Mouse (Mus musculus) olfactory bulb, adult 2 months (tissue): ENCODE measurements around the gene Kdm2b. TPM values are rescaled to one million over a fixed set of nuclear protein-coding genes. Genes with fewer than 3 reads are reported as not detected.

Experiments
- H3K27ac ChIP-seq: fragments of 200-500 bp; 2 replicates; pipeline ENCODE4 v1.5.1; 2012; ENCODE audit warnings: low read depth, low read length; ENCODE audit not compliant: insufficient read depth
- H3K4me1 ChIP-seq: fragments of 200-500 bp; 2 replicates; pipeline ENCODE4 v1.6.1; 2012; ENCODE audit warnings: low read length; ENCODE audit not compliant: control insufficient read depth, insufficient read depth
- H3K4me3 ChIP-seq: fragments of 200-500 bp; 2 replicates; pipeline ENCODE4 v1.5.1; 2012; ENCODE audit warnings: mild to moderate bottlenecking, low read depth, low read length, moderate library complexity; ENCODE audit not compliant: insufficient read depth
- CTCF ChIP-seq: fragments of 200-500 bp; IDR thresholded peaks from 2 replicates; pipeline ENCODE4 v1.5.1; 2012; ENCODE audit warnings: low read depth, mild to moderate bottlenecking, low read length, moderate library complexity; ENCODE audit not compliant: insufficient read depth
- POLR2A ChIP-seq: fragments of 200-500 bp; IDR thresholded peaks from 2 replicates; pipeline ENCODE4 v1.6.1; 2012; ENCODE audit warnings: mild to moderate bottlenecking, low read depth, low read length, moderate library complexity; ENCODE audit not compliant: insufficient read depth
- WGBS: fragments of 180-500 bp; shearing (Covaris S2); methylation state at CpG from one replicate; pipeline ENCODE4 v1.1.7; 2018; 5-methylcytosine and 5-hydroxymethylcytosine counted together
- polyA plus RNA-seq: library from polyadenylated mRNA; stranded (reverse); fragments of >200 nt; gene quantifications from 2 replicates; pipeline ENCODE4 v1.2.4, GENCODE M21; 2012; ENCODE audit warnings: low replicate concordance; ENCODE audit not compliant: missing spikeins, insufficient read depth, insufficient read length

Kdm2b gene
- polyA plus RNA-seq, 1 experiment, result 114 TPM

DNA sequence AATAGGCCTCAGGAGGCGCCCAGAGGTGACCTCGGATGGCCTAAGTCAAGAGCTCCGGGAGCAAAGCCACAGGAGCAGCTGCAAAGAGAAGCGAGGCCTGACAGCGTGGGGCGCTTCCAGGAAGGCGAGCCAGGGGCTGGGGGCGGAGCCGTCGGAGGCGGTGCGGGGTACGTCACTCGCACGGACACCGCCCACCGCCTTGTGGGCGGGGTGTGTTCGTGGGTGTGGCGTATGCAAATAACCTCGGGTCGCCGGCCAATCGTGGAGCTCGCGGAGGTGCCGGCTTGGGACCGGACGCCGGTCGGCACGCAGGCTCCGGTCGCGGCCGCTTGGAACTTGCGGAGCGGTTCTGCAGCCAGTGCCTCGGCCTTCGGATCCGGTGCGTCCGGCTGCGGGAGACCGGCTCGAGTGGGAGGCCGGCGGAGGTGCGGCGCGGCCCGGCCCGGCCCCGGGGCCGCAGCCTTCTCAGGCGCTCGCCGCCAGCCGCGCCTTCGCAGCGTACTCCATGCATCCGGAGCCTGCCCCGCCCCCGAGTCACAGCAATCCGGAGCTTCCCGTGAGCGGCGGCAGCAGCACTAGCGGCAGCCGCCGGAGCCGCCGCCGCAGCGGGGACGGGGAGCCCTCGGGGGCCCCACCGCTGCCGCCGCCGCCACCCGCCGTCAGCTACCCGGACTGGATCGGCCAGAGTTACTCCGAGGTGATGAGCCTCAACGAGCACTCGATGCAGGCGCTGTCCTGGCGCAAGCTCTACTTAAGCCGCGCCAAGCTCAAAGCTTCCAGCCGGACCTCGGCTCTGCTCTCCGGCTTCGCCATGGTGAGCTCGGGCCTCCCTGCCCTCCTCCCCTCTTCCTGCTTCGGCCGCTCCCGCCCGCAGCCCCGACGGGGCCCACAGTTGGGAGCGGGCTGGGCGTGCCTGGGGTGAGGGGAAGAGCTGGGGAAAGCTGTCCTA, 25.4 kb upstream of the Kdm2b start, which contains the start of gene Orai1:
Orai1 (plus strand) TSS at position 322 of the 949 bp plus-strand sequence.
- TF ChIP-seq POLR2A (peak; percentile 55), CTCF (no peak)
- Histone ChIP-seq H3K4me3 (peak within 1 kb of the TSS; percentile 64), H3K4me1 (peaks cover 23% of the 10 kb centered on the region), H3K27ac (peak within 1 kb of the TSS; percentile 83)
- under 1% methylated on average over 106 of the region's 106 CpGs for WGBS

DNA sequence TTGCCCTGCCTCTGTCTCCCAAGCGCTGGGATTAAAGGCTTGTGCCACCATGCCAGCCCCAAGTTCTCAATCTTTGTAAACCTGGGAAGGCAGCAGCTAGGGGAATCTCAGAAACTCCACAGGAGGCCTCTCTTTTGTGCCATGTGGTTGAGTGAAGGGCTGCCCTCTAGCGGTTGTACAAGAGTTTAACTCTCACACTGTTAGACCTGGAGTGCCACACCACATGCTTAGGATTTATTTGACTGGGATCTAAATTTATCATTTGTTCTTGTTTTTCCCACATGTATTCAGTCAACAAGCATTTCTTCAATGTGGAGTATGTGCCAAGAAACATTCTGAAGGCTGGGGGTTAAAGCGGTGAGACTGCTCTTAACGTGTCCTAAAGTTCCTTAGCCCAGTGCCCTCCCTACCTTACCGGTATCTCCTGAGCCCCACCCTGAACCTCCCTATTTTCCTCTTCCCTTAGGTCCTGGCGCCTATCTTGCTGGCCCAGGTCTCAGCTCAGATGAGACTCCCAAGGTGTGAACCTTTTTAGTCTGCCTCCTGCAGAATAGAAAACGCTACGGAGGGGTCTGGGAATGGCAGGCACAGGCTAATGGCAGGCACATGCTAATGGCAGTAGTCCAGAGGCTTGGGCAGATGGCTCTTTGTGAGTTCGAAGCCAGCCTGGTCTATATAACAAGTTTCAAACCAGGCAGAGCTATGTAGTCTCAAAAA, 24.1 kb upstream of the Kdm2b start:
- WGBS, result 59% methylated on average over 9 of the region's 9 CpGs
- TF ChIP-seq POLR2A (no peak), CTCF (no peak)
- Histone ChIP-seq H3K4me1 (peaks cover 17% of the 10 kb centered on the region), H3K27ac (no peak overlapping the region), H3K4me3 (no peak overlapping the region)

DNA sequence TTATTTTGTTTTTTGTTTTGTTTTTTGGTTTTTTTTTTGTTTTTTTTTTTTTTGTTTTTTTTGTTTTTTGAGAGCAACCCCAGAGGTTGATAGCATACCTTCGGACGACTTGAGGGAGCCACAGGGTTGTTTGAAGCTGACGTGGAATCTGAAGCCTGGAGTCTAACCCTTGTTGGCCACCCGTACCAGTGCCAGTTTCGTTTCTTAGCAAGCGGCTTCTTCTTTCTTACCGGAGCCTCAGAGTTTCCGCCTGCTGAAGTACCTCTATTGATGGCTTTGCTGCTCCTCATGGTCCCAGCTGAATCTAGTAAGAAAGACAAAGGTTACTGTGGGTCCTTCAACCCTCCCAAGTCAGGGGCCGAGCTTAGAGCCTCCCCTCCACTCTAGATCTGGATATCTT, 22.1 kb upstream of the Kdm2b start:
- Histone ChIP-seq H3K4me3 (no peak overlapping the region), H3K27ac (no peak overlapping the region), H3K4me1 (peaks cover 12% of the 10 kb centered on the region)
- 93% methylated on average over 9 of the region's 9 CpGs for WGBS
- TF ChIP-seq CTCF, result no peak
- TF ChIP-seq POLR2A, result no peak

DNA sequence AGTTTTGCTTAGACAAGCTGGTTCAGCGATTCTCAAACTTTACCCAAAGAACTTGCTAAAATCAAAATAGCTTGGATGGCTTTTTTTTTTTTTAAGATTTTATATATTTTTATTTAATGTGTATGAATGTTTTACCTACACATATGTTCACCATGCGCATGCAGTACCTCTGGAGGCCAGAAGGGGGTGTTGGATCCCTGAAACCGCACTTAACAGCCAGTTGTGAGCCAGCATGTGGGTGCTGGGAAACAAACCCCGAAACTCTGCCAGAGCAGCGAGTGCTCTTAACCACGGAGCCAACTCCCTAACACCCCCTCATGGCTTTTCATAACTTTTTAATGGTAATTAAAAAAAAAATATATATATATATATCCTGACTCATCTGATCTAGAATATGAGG, 21.2 kb upstream of the Kdm2b start:
- TF ChIP-seq POLR2A, result no peak
- no peak for TF ChIP-seq CTCF
- Histone ChIP-seq H3K4me3 (no peak overlapping the region), H3K27ac (no peak overlapping the region), H3K4me1 (peaks cover 9% of the 10 kb centered on the region)
- WGBS, result 90% methylated on average over 6 of the region's 6 CpGs

DNA sequence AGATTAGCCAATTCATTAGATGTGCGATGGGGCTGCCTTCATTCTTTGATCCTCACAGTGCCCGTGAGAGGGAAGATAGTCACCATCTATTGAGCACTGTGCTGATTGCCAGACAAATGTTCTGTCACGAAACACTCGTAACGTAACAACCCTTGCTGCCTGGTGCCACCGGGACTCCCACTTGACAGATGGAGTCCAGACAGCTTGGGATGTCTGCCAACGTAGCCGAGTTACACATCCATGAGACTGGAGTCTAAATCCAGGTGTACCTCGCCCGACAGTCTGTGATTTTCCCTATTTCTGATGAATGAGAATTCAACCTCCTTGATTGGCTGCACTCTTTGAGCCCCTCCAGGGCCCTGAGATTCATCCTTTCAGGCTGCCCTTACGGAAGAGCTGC, 20.2 kb upstream of the Kdm2b start:
- H3K4me3 ChIP-seq, result no peak overlapping the region
- H3K27ac ChIP-seq, result no peak overlapping the region
- H3K4me1 ChIP-seq, result peaks cover 5% of the 10 kb centered on the region
- TF ChIP-seq POLR2A, result no peak
- 76% methylated on average over 11 of the region's 11 CpGs for WGBS

DNA sequence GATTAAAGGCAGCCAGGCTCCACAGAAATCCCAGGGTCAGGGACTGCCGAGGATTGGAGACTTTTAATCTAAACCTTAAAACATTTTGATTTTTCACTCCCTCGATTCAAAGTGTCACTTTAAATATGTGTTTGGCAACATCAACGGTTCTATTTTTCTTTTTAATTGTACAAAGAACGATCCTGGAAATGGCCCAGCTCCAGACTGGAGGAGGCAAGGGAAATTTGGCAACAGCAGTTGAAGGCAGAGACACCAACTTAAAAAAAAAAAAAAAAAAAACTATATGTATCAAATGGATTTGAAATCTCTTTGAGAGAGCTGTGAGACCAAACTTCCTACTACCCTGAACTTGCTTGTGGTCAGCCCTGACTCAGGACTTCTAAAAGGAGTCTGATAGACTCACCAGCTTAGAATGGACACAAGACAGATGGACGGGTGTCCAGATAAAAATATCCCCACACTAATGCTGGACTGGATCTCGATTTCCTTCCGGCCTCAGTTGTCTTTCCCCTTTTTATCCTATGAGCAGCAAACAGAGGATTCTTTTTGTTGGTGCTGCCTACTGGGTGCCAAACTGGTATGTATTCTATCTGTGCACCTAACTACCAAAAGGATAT, 19.4 kb upstream of the Kdm2b start:
- Histone ChIP-seq H3K4me3 (no peak overlapping the region), H3K4me1 (no peaks in the 10 kb centered on the region), H3K27ac (no peak overlapping the region)
- TF ChIP-seq POLR2A (no peak), CTCF (no peak)
- 43% methylated on average over 7 of the region's 7 CpGs for WGBS

DNA sequence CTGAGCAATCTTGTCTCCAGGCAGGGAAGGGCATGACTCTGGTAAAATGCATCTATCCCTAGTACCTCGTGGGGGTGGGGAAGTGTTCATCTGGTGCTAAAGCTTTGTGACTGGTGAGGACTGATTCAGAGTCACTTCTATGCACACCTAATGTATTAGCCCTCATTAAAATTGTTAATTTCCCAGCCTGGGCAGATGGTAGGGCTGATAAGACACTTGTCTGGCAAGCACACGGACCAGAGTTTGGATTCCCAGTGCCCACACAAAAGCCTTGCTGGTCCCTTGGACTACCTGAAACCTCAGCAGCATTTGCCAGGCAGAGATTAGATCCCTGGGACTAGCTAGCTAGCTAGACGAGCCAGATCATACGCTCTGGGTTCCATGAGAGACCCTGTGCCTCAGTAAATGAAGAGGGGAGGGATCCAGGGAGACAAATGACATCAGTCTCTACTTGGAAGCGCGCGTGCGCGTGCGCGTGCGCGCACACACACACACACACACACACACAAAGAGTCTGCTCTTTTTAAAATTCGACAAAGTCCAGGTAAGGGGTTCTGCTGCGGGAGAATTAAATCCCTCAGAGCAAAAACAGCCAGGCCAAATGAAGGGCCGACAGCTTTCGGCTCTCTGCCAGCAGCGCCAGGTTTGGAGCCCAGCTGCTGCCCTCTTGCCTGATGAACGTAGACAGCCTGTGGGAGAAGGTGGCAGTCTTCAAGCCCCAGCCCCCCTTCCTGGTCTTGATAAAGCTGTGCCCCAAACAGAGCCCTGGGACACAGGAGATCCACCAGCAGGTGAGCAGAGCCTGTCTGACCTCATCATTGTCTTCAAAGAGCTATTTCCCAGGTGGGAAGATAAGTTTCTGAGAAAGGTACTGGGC, 16.3 kb upstream of the Kdm2b start:
- no peak overlapping the region for H3K4me3 ChIP-seq
- no peaks in the 10 kb centered on the region for H3K4me1 ChIP-seq
- TF ChIP-seq POLR2A, result no peak
- no peak for TF ChIP-seq CTCF
- 69% methylated on average over 19 of the region's 19 CpGs for WGBS
- no peak overlapping the region for H3K27ac ChIP-seq

DNA sequence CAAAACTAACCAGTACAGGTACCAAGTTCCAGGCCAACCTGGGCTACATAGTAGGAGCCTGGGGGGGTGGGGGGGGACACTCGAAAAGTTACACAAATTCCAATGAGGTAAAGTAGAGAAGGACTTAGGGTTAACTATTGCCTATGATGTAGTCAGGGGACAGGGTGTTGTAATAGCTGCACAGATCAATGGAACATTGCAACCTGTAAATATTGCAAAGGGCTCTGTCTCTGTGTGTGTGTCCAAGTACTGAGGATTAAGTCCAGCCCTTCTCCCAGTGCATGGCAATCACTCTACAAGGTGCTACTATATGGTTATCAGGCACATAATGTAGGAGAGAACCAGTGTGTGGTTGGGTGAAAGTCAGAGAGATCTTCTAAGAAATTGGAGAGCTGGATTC, 11.3 kb upstream of the Kdm2b start:
- Histone ChIP-seq H3K4me3 (no peak overlapping the region), H3K27ac (no peak overlapping the region), H3K4me1 (no peaks in the 10 kb centered on the region)
- WGBS, result 79% methylated on average over 1 of the region's 1 CpGs
- TF ChIP-seq POLR2A (no peak), CTCF (no peak)
